7 mouse cellular contexts compared by ENCODE assay signal in the genomic region with DNA sequence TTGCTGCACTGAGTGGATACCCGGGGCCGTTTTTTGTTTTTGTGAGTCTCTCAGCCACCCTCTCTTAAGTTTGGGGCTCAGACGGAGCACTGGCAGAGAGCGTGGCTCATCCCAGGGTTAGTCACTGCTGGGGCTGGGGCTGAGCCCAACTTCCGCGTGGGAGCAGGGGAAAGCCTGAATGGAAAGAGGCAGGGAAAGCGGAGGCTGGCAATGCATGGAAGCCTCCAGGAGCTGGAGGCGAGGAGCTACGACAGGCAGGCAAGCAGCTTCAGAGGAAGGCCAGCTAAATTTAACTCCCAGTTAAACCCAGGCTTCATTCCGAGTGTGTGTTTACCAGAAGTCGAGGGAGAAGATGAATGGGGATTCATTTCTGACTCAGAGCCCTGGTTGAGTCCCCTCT. TPM values are rescaled to one million over a fixed set of nuclear protein-coding genes. Genes with fewer than 3 reads are reported as not detected.
A peak's percentile ranks its signal among the peaks of the same experiment; 100 is the strongest.
DNase-seq lines count a peak whose midpoint lies in the region; ATAC-seq lines count a peak whose summit lies in the region.

No protein-coding gene starts in this region.

- 13% methylated on average over 11 of the region's 11 CpGs for WGBS in intestine, embryonic 14.5 days
- WGBS in hindbrain, embryonic 16.5 days, result 34% methylated on average over 11 of the region's 11 CpGs

- H3K4me1 ChIP-seq in megakaryocyte, embryonic 14.5 days, result peaks cover 45% of the 10 kb centered on the region
- peaks cover 6% of the 10 kb centered on the region; the same call in 1 of the 2 replicates for H3K4me1 ChIP-seq in intestine, embryonic 14.5 days (replicated peaks; ENCODE audit: control insufficient read depth, insufficient read depth, low read length)
- peaks cover 2% of the 10 kb centered on the region; the same call in 1 of the 2 replicates for H3K4me1 ChIP-seq in hindbrain, embryonic 16.5 days (ENCODE audit: control insufficient read depth, insufficient read depth, low read depth, low read length)

- H3K9ac ChIP-seq in intestine, embryonic 14.5 days (ENCODE audit: low read length), result peak overlapping the region; percentile 11; the same call in 1 of the 2 replicates
- no peak overlapping the region for H3K9ac ChIP-seq in hindbrain, embryonic 16.5 days (ENCODE audit: low read depth, low read length)

- H3K4me3 ChIP-seq in megakaryocyte, embryonic 14.5 days (replicated peaks), result peak overlapping the region; percentile 14
- H3K4me3 ChIP-seq in intestine, embryonic 14.5 days (ENCODE audit: low read depth, low read length), result no peak overlapping the region
- no peak overlapping the region for H3K4me3 ChIP-seq in hindbrain, embryonic 16.5 days (ENCODE audit: low read length)

- no peaks in the 10 kb centered on the region for H3K27me3 ChIP-seq in megakaryocyte, embryonic 14.5 days (replicated peaks)
- H3K27me3 ChIP-seq in intestine, embryonic 14.5 days (replicated peaks; ENCODE audit: control insufficient read depth, insufficient read depth, low read length), result no peaks in the 10 kb centered on the region
- H3K27me3 ChIP-seq in hindbrain, embryonic 16.5 days (replicated peaks; ENCODE audit: control insufficient read depth, insufficient read depth, low read length), result no peaks in the 10 kb centered on the region; the same call in 1 of the 2 replicates

- no peaks in the 10 kb centered on the region for H3K36me3 ChIP-seq in megakaryocyte, embryonic 14.5 days (replicated peaks; ENCODE audit: low read length)
- H3K36me3 ChIP-seq in intestine, embryonic 14.5 days (ENCODE audit: control insufficient read depth, insufficient read depth, low read length), result no peaks in the 10 kb centered on the region
- no peaks in the 10 kb centered on the region for H3K36me3 ChIP-seq in hindbrain, embryonic 16.5 days (ENCODE audit: control insufficient read depth, insufficient read depth, low read length)

- no peaks in the 10 kb centered on the region for H3K9me3 ChIP-seq in megakaryocyte, embryonic 14.5 days
- H3K9me3 ChIP-seq in intestine, embryonic 14.5 days (ENCODE audit: control insufficient read depth, low read length), result no peaks in the 10 kb centered on the region
- no peaks in the 10 kb centered on the region for H3K9me3 ChIP-seq in hindbrain, embryonic 16.5 days (ENCODE audit: control insufficient read depth, low read length)

- H3K4me2 ChIP-seq in intestine, embryonic 14.5 days (ENCODE audit: low read length), result peak overlapping the region; percentile 29; the same call in 1 of the 2 replicates
- no peak overlapping the region for H3K4me2 ChIP-seq in hindbrain, embryonic 16.5 days (ENCODE audit: low read length)

- 0 out of 2 replicates have a peak overlapping the region, but pooled peaks have one; percentile 4 for H3K27ac ChIP-seq in intestine, embryonic 14.5 days (ENCODE audit: low read depth)
- no peak overlapping the region for H3K27ac ChIP-seq in hindbrain, embryonic 16.5 days (ENCODE audit: low read depth, low read length)

- peak; percentile 95 for DNase-seq in brain, adult 2 months (ENCODE audit: low read depth, low spot score)
- DNase-seq in intestine, embryonic 14.5 days (ENCODE audit: low spot score), result no peak
- peak; percentile 14 to 32 for DNase-seq in lung, postnatal 4 days
- no peak for DNase-seq in embryo, embryonic 9.5 days (ENCODE audit: extremely low spot score)

- ATAC-seq in megakaryocyte, adult 5-6 weeks (ENCODE audit: poor library complexity, severe bottlenecking), result no peak
- no peak for ATAC-seq in intestine, embryonic 14.5 days (replicated peaks; ENCODE audit: low FRiP score, low TSS enrichment, low read depth)
- ATAC-seq in hindbrain, embryonic 16.5 days, result no peak

RNA-seq across cellular contexts. Expression of gene Atxn2, which starts 10.6 kb away (rescaled TPM):
- polyA plus RNA-seq in megakaryocyte, embryonic 14.5 days (2012; ENCODE audit: insufficient read depth, low replicate concordance), result 42.8 and 45.7 TPM in 2 replicates
- 46.3 and 50.9 TPM in 2 replicates for total RNA-seq in megakaryocyte, adult 5-6 weeks (2015)
- total RNA-seq in megakaryocyte, adult 5-6 weeks (2017), result 33.2 and 46.3 TPM in 2 replicates
- 59.4 and 59.8 TPM in 2 replicates for polyA plus RNA-seq in intestine, embryonic 14.5 days (2014; fragmentation: Nextera tagmentation; extraction: Ambion mirVana)
- 52.4 and 53.9 TPM in 2 replicates for polyA plus RNA-seq in hindbrain, embryonic 16.5 days (2015; fragmentation: Nextera tagmentation; extraction: Ambion mirVana)

RNA-seq across cellular contexts. Expression of gene Brap, which starts 40.1 kb away (rescaled TPM):
- 9.6 and 10.7 TPM in 2 replicates for polyA plus RNA-seq in megakaryocyte, embryonic 14.5 days (2012; ENCODE audit: insufficient read depth, low replicate concordance)
- 22.7 and 25.6 TPM in 2 replicates for total RNA-seq in megakaryocyte, adult 5-6 weeks (2015)
- 53.5 and 71.5 TPM in 2 replicates for total RNA-seq in megakaryocyte, adult 5-6 weeks (2017)
- polyA plus RNA-seq in intestine, embryonic 14.5 days (2014; fragmentation: Nextera tagmentation; extraction: Ambion mirVana), result 31.5 and 32.8 TPM in 2 replicates
- 36.1 and 42.5 TPM in 2 replicates for polyA plus RNA-seq in hindbrain, embryonic 16.5 days (2015; fragmentation: Nextera tagmentation; extraction: Ambion mirVana)

RNA-seq across cellular contexts. Expression of gene Acad10, which starts 40.2 kb away (rescaled TPM):
- polyA plus RNA-seq in megakaryocyte, embryonic 14.5 days (2012; ENCODE audit: insufficient read depth, low replicate concordance), result 3.4 TPM in 1 of 2 replicates, not detected in the other
- total RNA-seq in megakaryocyte, adult 5-6 weeks (2015), result 0.46 and 0.60 TPM in 2 replicates
- total RNA-seq in megakaryocyte, adult 5-6 weeks (2017), result 0.69 and 1.4 TPM in 2 replicates
- polyA plus RNA-seq in intestine, embryonic 14.5 days (2014; fragmentation: Nextera tagmentation; extraction: Ambion mirVana), result 4.3 and 4.7 TPM in 2 replicates
- 1.3 and 1.4 TPM in 2 replicates for polyA plus RNA-seq in hindbrain, embryonic 16.5 days (2015; fragmentation: Nextera tagmentation; extraction: Ambion mirVana)

Comparison
In these comparisons a context has a peak if more than half of its experiments do, and no peak if none do; other contexts are left out.
1. DNase-seq: peak in brain, adult 2 months (single experiment) and lung, postnatal 4 days (2 of 2); none in intestine, embryonic 14.5 days (single experiment) and embryo, embryonic 9.5 days (single experiment).